Mouse (Mus musculus): Measurements from ENCODE around the gene Zbtb20. TPM values are rescaled to one million over a fixed set of nuclear protein-coding genes. Genes with fewer than 3 reads are reported as not detected.

Gene Zbtb20
- total RNA-seq, 4 experiments from 2014 or later, result 90.8 to 101 (median 92.1) TPM

- no peak for DNase-seq (ENCODE audit: low spot score in 2 of 2)
Observed at GRCm38 (mm10) chr16:43191060-43191850, 315.6 kb downstream of the Zbtb20 start.

GRCm38 (mm10) chr16:43193631-43194239 lies 318.1 kb downstream of the Zbtb20 start:
- no peak for DNase-seq (ENCODE audit: low spot score in 2 of 2)

- DNase-seq (ENCODE audit: low spot score in 2 of 2), result no peak
Observed at GRCm38 (mm10) chr16:43217336-43218006, 341.8 kb downstream of the Zbtb20 start.

- no peak for DNase-seq (ENCODE audit: low spot score in 2 of 2)
Observed at GRCm38 (mm10) chr16:43219367-43219766, 343.7 kb downstream of the Zbtb20 start.

GRCm38 (mm10) chr16:43221313-43221712 lies 345.6 kb downstream of the Zbtb20 start:
- DNase-seq (ENCODE audit: low spot score in 2 of 2), result no peak

- no peak for DNase-seq (ENCODE audit: low spot score in 2 of 2)
Observed at GRCm38 (mm10) chr16:43230253-43230652, 354.6 kb downstream of the Zbtb20 start.

GRCm38 (mm10) chr16:43234249-43234648 lies 358.6 kb downstream of the Zbtb20 start:
- DNase-seq (ENCODE audit: low spot score in 2 of 2), result no peak

GRCm38 (mm10) chr16:43235317-43235716 lies 359.6 kb downstream of the Zbtb20 start:
- no peak for DNase-seq (ENCODE audit: low spot score in 2 of 2)

- DNase-seq (ENCODE audit: low spot score in 2 of 2), result no peak
Observed at GRCm38 (mm10) chr16:43235721-43236159, 360.1 kb downstream of the Zbtb20 start.

- no peak for DNase-seq (ENCODE audit: low spot score in 2 of 2)
Observed at GRCm38 (mm10) chr16:43237551-43237950, 361.9 kb downstream of the Zbtb20 start.

GRCm38 (mm10) chr16:43247026-43247425 lies 371.3 kb downstream of the Zbtb20 start:
- DNase-seq (ENCODE audit: low spot score in 2 of 2), result no peak

GRCm38 (mm10) chr16:43253077-43253476 lies 377.4 kb downstream of the Zbtb20 start:
- DNase-seq (ENCODE audit: low spot score in 2 of 2), result no peak

GRCm38 (mm10) chr16:43253746-43254145 lies 378.1 kb downstream of the Zbtb20 start:
- no peak for DNase-seq (ENCODE audit: low spot score in 2 of 2)

- DNase-seq (ENCODE audit: low spot score in 2 of 2), result no peak
Observed at GRCm38 (mm10) chr16:43256191-43256899, 380.7 kb downstream of the Zbtb20 start.

- DNase-seq (ENCODE audit: low spot score in 2 of 2), result no peak
Observed at GRCm38 (mm10) chr16:43256900-43257281, 381.2 kb downstream of the Zbtb20 start.

- DNase-seq (ENCODE audit: low spot score in 2 of 2), result no peak
Observed at GRCm38 (mm10) chr16:43259466-43259865, 383.8 kb downstream of the Zbtb20 start.

GRCm38 (mm10) chr16:43260862-43261261 lies 385.2 kb downstream of the Zbtb20 start:
- no peak for DNase-seq (ENCODE audit: low spot score in 2 of 2)

- no peak for DNase-seq (ENCODE audit: low spot score in 2 of 2)
Observed at GRCm38 (mm10) chr16:43274057-43274595, 398.4 kb downstream of the Zbtb20 start.

GRCm38 (mm10) chr16:43276764-43277163 lies 401.1 kb downstream of the Zbtb20 start:
- no peak for DNase-seq (ENCODE audit: low spot score in 2 of 2)

- DNase-seq (ENCODE audit: low spot score in 2 of 2), result no peak
Observed at GRCm38 (mm10) chr16:43286319-43286718, 410.6 kb downstream of the Zbtb20 start.

GRCm38 (mm10) chr16:43286783-43287383 lies 411.2 kb downstream of the Zbtb20 start:
- DNase-seq (ENCODE audit: low spot score in 2 of 2), result no peak

Measured in gastrocnemius, adult 8-10 months (tissue).